25 mouse cellular contexts compared by ENCODE assay signal in the genomic region with DNA sequence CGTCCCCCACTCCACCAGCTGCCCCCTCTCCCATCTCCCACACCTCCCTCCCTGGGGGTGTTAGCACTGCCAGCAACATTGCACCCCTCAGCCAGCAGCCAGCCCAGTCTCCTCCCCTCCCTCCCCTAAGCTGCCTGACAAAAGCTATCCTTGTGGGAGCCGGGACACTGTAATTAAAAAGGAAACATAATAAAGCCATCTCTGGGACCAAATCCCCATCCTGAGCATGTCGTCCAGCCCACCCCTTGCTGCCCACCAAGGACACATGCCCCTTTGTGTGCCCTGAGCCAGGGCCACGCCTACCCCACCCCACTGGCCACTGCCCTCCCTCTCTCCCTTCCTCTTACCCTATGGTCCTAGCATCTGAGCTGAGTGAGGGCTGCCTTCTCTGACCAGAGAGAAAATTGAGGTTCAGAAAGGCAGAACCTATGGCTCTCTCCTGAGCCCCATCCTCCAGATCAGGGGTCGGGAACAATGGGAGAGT.
DNase-seq lines count a peak whose midpoint lies in the region; ATAC-seq lines count a peak whose summit lies in the region.
"Had no signal": no experiment of that assay in that cellular context is flagged by ENCODE, and none has a peak within 500 bp of the region (broad histone marks: within the 10 kb centered on the region; RNA-seq: fewer than 3 reads in every experiment).

No protein-coding gene starts in this region.

- peaks cover 18% of the 10 kb centered on the region for H3K27me3 ChIP-seq in hindbrain, embryonic 10.5 days (ENCODE audit: insufficient read depth, poor library complexity, severe bottlenecking)
- no peaks in the 10 kb centered on the region for H3K27me3 ChIP-seq in hindbrain, embryonic 14.5 days (ENCODE audit: control insufficient read depth, insufficient read depth, low read length)
- H3K27me3 ChIP-seq in midbrain, embryonic 14.5 days (ENCODE audit: control insufficient read depth, insufficient read depth, low read length), result no peaks in the 10 kb centered on the region
- H3K27me3 ChIP-seq in midbrain, embryonic 16.5 days (ENCODE audit: control insufficient read depth, insufficient read depth, low read depth, low read length), result no peaks in the 10 kb centered on the region
- H3K27me3 ChIP-seq: embryonic facial prominence, embryonic 15.5 days; hindbrain, embryonic 15.5 days; Patski had no signal

- H3K36me3 ChIP-seq in hindbrain, embryonic 10.5 days, result no peaks in the 10 kb centered on the region
- H3K36me3 ChIP-seq in hindbrain, embryonic 14.5 days (replicated peaks; ENCODE audit: control insufficient read depth, insufficient read depth), result no peaks in the 10 kb centered on the region
- no peaks in the 10 kb centered on the region for H3K36me3 ChIP-seq in midbrain, embryonic 14.5 days (ENCODE audit: control insufficient read depth, insufficient read depth, low read length)
- no peaks in the 10 kb centered on the region for H3K36me3 ChIP-seq in midbrain, embryonic 16.5 days (ENCODE audit: control insufficient read depth, insufficient read depth, low read length)
- H3K36me3 ChIP-seq: embryonic facial prominence, embryonic 12.5 days; embryonic facial prominence, embryonic 15.5 days; G1E; heart, embryonic 10.5 days; heart, embryonic 13.5 days; hindbrain, embryonic 15.5 days had no signal

- 45% methylated on average over 5 of the region's 5 CpGs for WGBS in hindbrain, embryonic 10.5 days
- WGBS in hindbrain, embryonic 14.5 days, result 35% methylated on average over 5 of the region's 5 CpGs
- 13% methylated on average over 5 of the region's 5 CpGs for WGBS in midbrain, embryonic 14.5 days
- WGBS in midbrain, embryonic 16.5 days, result 24% methylated on average over 5 of the region's 5 CpGs

- peaks cover 32% of the 10 kb centered on the region for H3K4me1 ChIP-seq in hindbrain, embryonic 10.5 days (replicated peaks)
- H3K4me1 ChIP-seq in hindbrain, embryonic 14.5 days (replicated peaks; ENCODE audit: control insufficient read depth, insufficient read depth, low read length), result no peaks in the 10 kb centered on the region
- no peaks in the 10 kb centered on the region for H3K4me1 ChIP-seq in midbrain, embryonic 14.5 days (ENCODE audit: control insufficient read depth, insufficient read depth, low read length)
- H3K4me1 ChIP-seq in midbrain, embryonic 16.5 days (ENCODE audit: control insufficient read depth, insufficient read depth, low read length), result no peaks in the 10 kb centered on the region
- H3K4me1 ChIP-seq: heart, embryonic 13.5 days; hindbrain, embryonic 15.5 days had no signal

- no peak overlapping the region for H3K4me3 ChIP-seq in hindbrain, embryonic 10.5 days
- no peak overlapping the region for H3K4me3 ChIP-seq in hindbrain, embryonic 14.5 days (replicated peaks; ENCODE audit: low read length)
- no peak overlapping the region for H3K4me3 ChIP-seq in midbrain, embryonic 14.5 days (replicated peaks; ENCODE audit: low read depth, low read length)
- no peak overlapping the region for H3K4me3 ChIP-seq in midbrain, embryonic 16.5 days (ENCODE audit: low read depth, low read length)
- H3K4me3 ChIP-seq: embryonic facial prominence, embryonic 12.5 days; embryonic facial prominence, embryonic 15.5 days; heart, adult 2 months; heart, embryonic 10.5 days; heart, embryonic 13.5 days; hindbrain, embryonic 15.5 days had no signal

- H3K27ac ChIP-seq in hindbrain, embryonic 10.5 days, result 0 out of 2 replicates have a peak overlapping the region, but pooled peaks have one; percentile 12
- H3K27ac ChIP-seq in hindbrain, embryonic 14.5 days, result no peak overlapping the region
- H3K27ac ChIP-seq in midbrain, embryonic 14.5 days (replicated peaks; ENCODE audit: low read depth, low read length), result no peak overlapping the region
- H3K27ac ChIP-seq in midbrain, embryonic 16.5 days (ENCODE audit: low read length), result no peak overlapping the region
- H3K27ac ChIP-seq: embryonic facial prominence, embryonic 12.5 days; embryonic facial prominence, embryonic 15.5 days; heart, adult 2 months; heart, embryonic 10.5 days; heart, embryonic 13.5 days; hindbrain, embryonic 15.5 days had no signal

- intact Hi-C loops in left cerebral cortex, postnatal 4 days (cut with DNase I), result no loop called here

- no peak overlapping the region for H3K4me2 ChIP-seq in hindbrain, embryonic 14.5 days (replicated peaks)
- H3K4me2 ChIP-seq in midbrain, embryonic 14.5 days (ENCODE audit: low read length), result no peak overlapping the region
- no peak overlapping the region for H3K4me2 ChIP-seq in midbrain, embryonic 16.5 days (ENCODE audit: low read length)
- H3K4me2 ChIP-seq: embryonic facial prominence, embryonic 12.5 days; embryonic facial prominence, embryonic 15.5 days; heart, embryonic 13.5 days; hindbrain, embryonic 15.5 days had no signal

- no peaks in the 10 kb centered on the region for H3K9me3 ChIP-seq in hindbrain, embryonic 10.5 days
- no peaks in the 10 kb centered on the region for H3K9me3 ChIP-seq in hindbrain, embryonic 14.5 days (ENCODE audit: control insufficient read depth, low read length)
- H3K9me3 ChIP-seq in midbrain, embryonic 14.5 days (ENCODE audit: control insufficient read depth, low read length), result no peaks in the 10 kb centered on the region
- H3K9me3 ChIP-seq in midbrain, embryonic 16.5 days (replicated peaks; ENCODE audit: control insufficient read depth, low read length, poor library complexity, severe bottlenecking), result no peaks in the 10 kb centered on the region
- H3K9me3 ChIP-seq: embryonic facial prominence, embryonic 12.5 days; embryonic facial prominence, embryonic 15.5 days; G1E; heart, embryonic 10.5 days; heart, embryonic 13.5 days; hindbrain, embryonic 15.5 days had no signal

- no peak for DNase-seq in hindbrain, embryonic 10.5 days (ENCODE audit: low spot score)
- no peak for DNase-seq in hindbrain, embryonic 14.5 days (ENCODE audit: low spot score)
- peak; percentile 23 for DNase-seq in left cerebral cortex, postnatal 4 days
- no peak for DNase-seq in left cerebral cortex, adult 18-20 months (ENCODE audit: low spot score in 2 of 2)
- DNase-seq in midbrain, embryonic 14.5 days, result peak; percentile 17
- DNase-seq in retina, postnatal 1 day, result peak; percentile 72
- no peak for DNase-seq in retina, embryonic 14.5 days (ENCODE audit: low spot score)
- DNase-seq: adrenal gland, postnatal 10 days; adrenal gland, postnatal 36 days; B cell, adult 2 months; cerebellum, adult 11 months; cerebellum, adult 2 months; cerebellum, adult 9-11 months; gastrocnemius, postnatal 10 days; gastrocnemius, postnatal 36 days; heart, adult 2 months had no signal

- H3K9ac ChIP-seq in hindbrain, embryonic 14.5 days, result no peak overlapping the region
- no peak overlapping the region for H3K9ac ChIP-seq in midbrain, embryonic 14.5 days (replicated peaks; ENCODE audit: low read length)
- H3K9ac ChIP-seq in midbrain, embryonic 16.5 days (ENCODE audit: low read depth, low read length), result no peak overlapping the region
- H3K9ac ChIP-seq: embryonic facial prominence, embryonic 12.5 days; embryonic facial prominence, embryonic 15.5 days; heart, embryonic 13.5 days; hindbrain, embryonic 15.5 days had no signal

- no peak for ATAC-seq in hindbrain, embryonic 14.5 days (ENCODE audit: low FRiP score)
- ATAC-seq in midbrain, embryonic 14.5 days (ENCODE audit: low FRiP score, low TSS enrichment), result no peak
- no peak for ATAC-seq in midbrain, embryonic 16.5 days
- ATAC-seq: forebrain, embryonic 14.5 days; Patski had no signal

Comparison
In these comparisons a context has a peak if more than half of its experiments do, and no peak if none do; other contexts are left out.
1. DNase-seq: peak in left cerebral cortex, postnatal 4 days (single experiment), midbrain, embryonic 14.5 days (single experiment) and retina, postnatal 1 day (single experiment); none in hindbrain, embryonic 10.5 days (single experiment), hindbrain, embryonic 14.5 days (single experiment), left cerebral cortex, adult 18-20 months (0 of 2) and retina, embryonic 14.5 days (single experiment).